Mouse (Mus musculus) lung, postnatal 0 days (tissue): ENCODE data around the gene Pgap2. TPM values are rescaled to one million over a fixed set of nuclear protein-coding genes. Genes with fewer than 3 reads are reported as not detected.

Source experiments
- ATAC-seq: fragments of 200-750 bp; cut with Nextera tagmentation; 2 replicates; pipeline ENCODE4 v1.8.0; 2017; ENCODE audit warnings: moderate library complexity
- DNase-seq: peaks from one replicate; pipeline ENCODE4 v3.0.0-alpha.2; 2016; ENCODE audit warnings: low spot score
- H3K27ac ChIP-seq: fragments of 300-500 bp; sonication (generic); 2 replicates; pipeline ENCODE4 v1.5.1; 2014; ENCODE audit warnings: antibody characterized with exemption, mild to moderate bottlenecking, low read length, mixed read lengths
- H3K27me3 ChIP-seq: fragments of 300-500 bp; sonication (generic); replicated peaks from 2 replicates; pipeline ENCODE4 v1.6.1; 2014; ENCODE audit warnings: low read length, mixed read lengths; ENCODE audit not compliant: insufficient read depth
- H3K36me3 ChIP-seq: fragments of 300-500 bp; sonication (generic); 2 replicates; pipeline ENCODE4 v1.6.1; 2014; ENCODE audit warnings: low read length, mixed read lengths; ENCODE audit not compliant: insufficient read depth
- H3K4me1 ChIP-seq: fragments of 300-500 bp; sonication (generic); 2 replicates; pipeline ENCODE4 v1.6.1; 2014; ENCODE audit warnings: antibody characterized with exemption, low read depth, low read length, mixed read lengths; ENCODE audit not compliant: insufficient read depth
- H3K4me2 ChIP-seq: fragments of 300-500 bp; sonication (generic); replicated peaks from 2 replicates; pipeline ENCODE4 v1.6.1; 2014; ENCODE audit warnings: low read depth, mild to moderate bottlenecking, low read length, moderate library complexity, mixed read lengths
- H3K4me3 ChIP-seq: fragments of 300-500 bp; sonication (generic); 2 replicates; pipeline ENCODE4 v1.5.1; 2014; ENCODE audit warnings: low read depth, low read length
- H3K9ac ChIP-seq: fragments of 300-500 bp; sonication (generic); replicated peaks from 2 replicates; pipeline ENCODE4 v1.6.1; 2014; ENCODE audit warnings: low read depth, mild to moderate bottlenecking
- H3K9me3 ChIP-seq: fragments of 300-500 bp; sonication (generic); 2 replicates; pipeline ENCODE4 v1.6.1; 2016; ENCODE audit warnings: low read length, mixed read lengths
- CTCF ChIP-seq: IDR thresholded peaks from 2 replicates; pipeline ENCODE4 v1.5.1; 2016; ENCODE audit warnings: antibody characterized with exemption, mild to moderate bottlenecking
- EP300 ChIP-seq: IDR thresholded peaks from 2 replicates; pipeline ENCODE4 v1.6.1; 2016; ENCODE audit warnings: antibody characterized with exemption, mild to moderate bottlenecking, control low read depth
- WGBS: fragments of 180-500 bp; shearing (Covaris S2); extraction: QIAGEN DNeasy Blood & Tissue Kit; methylation state at CpG from one replicate; pipeline ENCODE4 v1.1.7; 2014; 5-methylcytosine and 5-hydroxymethylcytosine counted together
- polyA plus RNA-seq: library from polyadenylated mRNA; unstranded; fragments of >200 nt; fragmentation: Nextera tagmentation; extraction: Ambion mirVana; gene quantifications from 2 replicates; pipeline ENCODE4 v1.2.1, GENCODE M21; 2015

Pgap2 gene
- polyA plus RNA-seq, 1 experiment from 2014 or later = 109 TPM

GRCm38 (mm10) chr7:102245775-102246174, 35.8 kb downstream of the Pgap2 start:
- no peaks in the 10 kb centered on the region for H3K27me3 ChIP-seq
- 0 out of 2 replicates have a peak, but pooled peaks cover 5% of the 10 kb centered on the region for H3K36me3 ChIP-seq
- no peak for TF ChIP-seq CTCF
- TF ChIP-seq EP300 = no peak
- peak overlapping the region; percentile 76 for H3K27ac ChIP-seq
- H3K4me2 ChIP-seq = peak overlapping the region; percentile 81
- ATAC-seq (peak; percentile 21), DNase-seq (peak; percentile 82)
- peaks cover 55% of the 10 kb centered on the region for H3K4me1 ChIP-seq
- no peaks in the 10 kb centered on the region for H3K9me3 ChIP-seq
- 0 out of 2 replicates have a peak overlapping the region, but pooled peaks have one; percentile 6 for H3K9ac ChIP-seq
- 0% methylated on average over 1 of the region's 1 CpGs for WGBS
- no peak overlapping the region for H3K4me3 ChIP-seq

GRCm38 (mm10) chr7:102246265-102246664, 36.3 kb downstream of the Pgap2 start:
- Histone ChIP-seq H3K36me3 (0 out of 2 replicates have a peak, but pooled peaks cover under 1% of the 10 kb centered on the region), H3K9me3 (no peaks in the 10 kb centered on the region), H3K9ac (0 out of 2 replicates have a peak overlapping the region, but pooled peaks have one; percentile 6), H3K4me1 (peaks cover 55% of the 10 kb centered on the region), H3K4me2 (peak overlapping the region; percentile 81), H3K27me3 (no peaks in the 10 kb centered on the region), H3K27ac (peak overlapping the region; percentile 76), H3K4me3 (no peak overlapping the region)
- 34% methylated on average over 6 of the region's 6 CpGs for WGBS
- TF ChIP-seq EP300 (no peak), CTCF (no peak)
- no peak for ATAC-seq
- DNase-seq = no peak

GRCm38 (mm10) chr7:102246956-102247797, 37.2 kb downstream of the Pgap2 start:
- peaks cover 55% of the 10 kb centered on the region for H3K4me1 ChIP-seq
- H3K27me3 ChIP-seq = no peaks in the 10 kb centered on the region
- DNase-seq (peak; percentile 48), ATAC-seq (no peak)
- no peaks in the 10 kb centered on the region for H3K9me3 ChIP-seq
- H3K4me3 ChIP-seq = peak overlapping the region; percentile 93; the same call in 1 of the 2 replicates
- H3K36me3 ChIP-seq = no peaks in the 10 kb centered on the region
- H3K9ac ChIP-seq = 0 out of 2 replicates have a peak overlapping the region, but pooled peaks have one; percentile 16
- peak overlapping the region; percentile 81 for H3K4me2 ChIP-seq
- H3K27ac ChIP-seq = peak overlapping the region; percentile 76
- TF ChIP-seq CTCF (no peak), EP300 (no peak)
- WGBS = 40% methylated on average over 12 of the region's 12 CpGs

- Histone ChIP-seq H3K27me3 (no peaks in the 10 kb centered on the region), H3K9me3 (no peaks in the 10 kb centered on the region), H3K9ac (peak overlapping the region; percentile 95), H3K4me3 (peak overlapping the region; percentile 93), H3K4me1 (peaks cover 49% of the 10 kb centered on the region), H3K36me3 (no peaks in the 10 kb centered on the region), H3K4me2 (peak overlapping the region; percentile 81), H3K27ac (peak overlapping the region; percentile 99)
- 7% methylated on average over 16 of the region's 16 CpGs for WGBS
- ATAC-seq (no peak), DNase-seq (peak; percentile 35)
- TF ChIP-seq EP300 (no peak), CTCF (no peak)
These were observed 38.8 kb downstream of the Pgap2 start for GRCm38 (mm10) chr7:102248691-102249404.

DNA sequence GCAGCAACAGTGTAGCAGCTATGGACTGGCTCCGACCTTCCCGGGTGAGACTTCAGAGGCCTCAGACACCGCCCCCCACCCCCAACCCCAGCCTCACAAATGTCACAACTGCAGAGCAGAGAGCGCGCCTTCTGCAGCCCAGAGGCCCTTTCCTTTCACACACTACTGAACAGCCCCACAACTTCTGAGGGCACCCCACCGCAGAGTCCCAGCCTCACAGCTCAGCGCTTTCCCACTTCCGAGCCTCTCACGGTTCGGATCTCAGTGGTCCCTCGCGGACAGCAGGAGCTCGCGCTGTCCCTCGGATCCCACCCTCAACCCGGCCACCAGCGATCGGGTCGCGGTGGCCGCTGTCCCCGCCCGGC, 39.5 kb downstream of the Pgap2 start:
- Histone ChIP-seq H3K27ac (peak overlapping the region; percentile 99), H3K27me3 (no peaks in the 10 kb centered on the region), H3K36me3 (no peaks in the 10 kb centered on the region), H3K4me3 (peak overlapping the region; percentile 93), H3K9ac (peak overlapping the region; percentile 95), H3K4me2 (peak overlapping the region; percentile 81), H3K9me3 (no peaks in the 10 kb centered on the region), H3K4me1 (peaks cover 42% of the 10 kb centered on the region)
- WGBS = under 1% methylated on average over 23 of the region's 23 CpGs
- peak; percentile 64 for DNase-seq
- no peak for TF ChIP-seq CTCF
- TF ChIP-seq EP300 = no peak
- peak; percentile 5 for ATAC-seq
